Mouse (Mus musculus): Measurements from ENCODE around the gene Egfl7. TPM values are rescaled to one million over a fixed set of nuclear protein-coding genes. Genes with fewer than 3 reads are reported as not detected.
A peak's percentile ranks its signal among the peaks of the same experiment; 100 is the strongest.

Egfl7 gene
- polyA plus RNA-seq, 1 experiment from 2014 or later: 75.7 TPM

- Histone ChIP-seq H3K9ac (ENCODE audit: low read length) (no peak overlapping the region), H3K4me2 (ENCODE audit: low read depth) (no peak overlapping the region), H3K4me1 (ENCODE audit: control insufficient read depth, insufficient read depth, low read length) (peaks cover 20% of the 10 kb centered on the region), H3K27me3 (ENCODE audit: control insufficient read depth, insufficient read depth, low read length) (no peaks in the 10 kb centered on the region), H3K4me3 (ENCODE audit: low read depth, low read length) (no peak overlapping the region), H3K9me3 (ENCODE audit: control insufficient read depth, low read length) (no peaks in the 10 kb centered on the region), H3K36me3 (ENCODE audit: control insufficient read depth, insufficient read depth, low read length) (peaks cover 7% of the 10 kb centered on the region), H3K27ac (ENCODE audit: low read depth, low read length) (no peak overlapping the region)
- WGBS: 82% methylated on average over 16 of the region's 16 CpGs
- no peak for ATAC-seq (ENCODE audit: insufficient read depth, low FRiP score, low TSS enrichment)
- no peak for DNase-seq (ENCODE audit: low spot score)
These were observed 53.0 kb downstream of the Egfl7 start for GRCm38 (mm10) chr2:26632541-26633395.

- WGBS: 75% methylated on average over 4 of the region's 4 CpGs
- Histone ChIP-seq H3K4me1 (ENCODE audit: control insufficient read depth, insufficient read depth, low read length) (peaks cover 24% of the 10 kb centered on the region), H3K27me3 (ENCODE audit: control insufficient read depth, insufficient read depth, low read length) (no peaks in the 10 kb centered on the region), H3K9me3 (ENCODE audit: control insufficient read depth, low read length) (no peaks in the 10 kb centered on the region), H3K36me3 (ENCODE audit: control insufficient read depth, insufficient read depth, low read length) (peaks cover 9% of the 10 kb centered on the region), H3K27ac (ENCODE audit: low read depth, low read length) (no peak overlapping the region), H3K4me2 (ENCODE audit: low read depth) (no peak overlapping the region), H3K4me3 (ENCODE audit: low read depth, low read length) (no peak overlapping the region), H3K9ac (ENCODE audit: low read length) (no peak overlapping the region)
- DNase-seq (ENCODE audit: low spot score) (no peak), ATAC-seq (ENCODE audit: insufficient read depth, low FRiP score, low TSS enrichment) (no peak)
These were observed 54.2 kb downstream of the Egfl7 start for GRCm38 (mm10) chr2:26633953-26634530.

GRCm38 (mm10) chr2:26634629-26635488 is 55.0 kb downstream of the Egfl7 start:
- no peaks in the 10 kb centered on the region for H3K27me3 ChIP-seq (ENCODE audit: control insufficient read depth, insufficient read depth, low read length)
- H3K4me2 ChIP-seq (ENCODE audit: low read depth): no peak overlapping the region
- WGBS: 73% methylated on average over 12 of the region's 12 CpGs
- H3K4me3 ChIP-seq (ENCODE audit: low read depth, low read length): no peak overlapping the region
- peaks cover 17% of the 10 kb centered on the region for H3K4me1 ChIP-seq (ENCODE audit: control insufficient read depth, insufficient read depth, low read length)
- DNase-seq (ENCODE audit: low spot score) (no peak), ATAC-seq (ENCODE audit: insufficient read depth, low FRiP score, low TSS enrichment) (no peak)
- no peak overlapping the region for H3K27ac ChIP-seq (ENCODE audit: low read depth, low read length)
- H3K9me3 ChIP-seq (ENCODE audit: control insufficient read depth, low read length): no peaks in the 10 kb centered on the region
- H3K36me3 ChIP-seq (ENCODE audit: control insufficient read depth, insufficient read depth, low read length): peaks cover 9% of the 10 kb centered on the region
- H3K9ac ChIP-seq (ENCODE audit: low read length): no peak overlapping the region

GRCm38 (mm10) chr2:26635489-26636324 is 55.9 kb downstream of the Egfl7 start:
- ATAC-seq (ENCODE audit: insufficient read depth, low FRiP score, low TSS enrichment) (no peak), DNase-seq (ENCODE audit: low spot score) (no peak)
- Histone ChIP-seq H3K9me3 (ENCODE audit: control insufficient read depth, low read length) (no peaks in the 10 kb centered on the region), H3K4me1 (ENCODE audit: control insufficient read depth, insufficient read depth, low read length) (peaks cover 13% of the 10 kb centered on the region), H3K36me3 (ENCODE audit: control insufficient read depth, insufficient read depth, low read length) (peaks cover 9% of the 10 kb centered on the region), H3K27me3 (ENCODE audit: control insufficient read depth, insufficient read depth, low read length) (no peaks in the 10 kb centered on the region), H3K27ac (ENCODE audit: low read depth, low read length) (no peak overlapping the region), H3K4me2 (ENCODE audit: low read depth) (no peak overlapping the region), H3K4me3 (ENCODE audit: low read depth, low read length) (no peak overlapping the region), H3K9ac (ENCODE audit: low read length) (no peak overlapping the region)
- WGBS: 76% methylated on average over 21 of the region's 21 CpGs

GRCm38 (mm10) chr2:26636325-26636635 is 56.5 kb downstream of the Egfl7 start:
- Histone ChIP-seq H3K9ac (ENCODE audit: low read length) (no peak overlapping the region), H3K36me3 (ENCODE audit: control insufficient read depth, insufficient read depth, low read length) (peaks cover 9% of the 10 kb centered on the region)

GRCm38 (mm10) chr2:26637316-26637932 is 57.6 kb downstream of the Egfl7 start:
- no peak overlapping the region for H3K9ac ChIP-seq (ENCODE audit: low read length)
- 82% methylated on average over 4 of the region's 4 CpGs for WGBS
- H3K4me1 ChIP-seq (ENCODE audit: control insufficient read depth, insufficient read depth, low read length): peaks cover 11% of the 10 kb centered on the region

More at GRCm38 (mm10) chr2:26636325-26636635, 56.5 kb downstream of the Egfl7 start:
- H3K4me2 ChIP-seq (ENCODE audit: low read depth): no peak overlapping the region
- ATAC-seq (ENCODE audit: insufficient read depth, low FRiP score, low TSS enrichment): no peak
- H3K9me3 ChIP-seq (ENCODE audit: control insufficient read depth, low read length): no peaks in the 10 kb centered on the region
- H3K27me3 ChIP-seq (ENCODE audit: control insufficient read depth, insufficient read depth, low read length): no peaks in the 10 kb centered on the region
- WGBS: 57% methylated on average over 2 of the region's 2 CpGs
- peaks cover 11% of the 10 kb centered on the region for H3K4me1 ChIP-seq (ENCODE audit: control insufficient read depth, insufficient read depth, low read length)
- no peak for DNase-seq (ENCODE audit: low spot score)
- no peak overlapping the region for H3K27ac ChIP-seq (ENCODE audit: low read depth, low read length)
- no peak overlapping the region for H3K4me3 ChIP-seq (ENCODE audit: low read depth, low read length)

GRCm38 (mm10) chr2:26638039-26638438 is 58.2 kb downstream of the Egfl7 start:
- Histone ChIP-seq H3K27me3 (ENCODE audit: control insufficient read depth, insufficient read depth, low read length) (no peaks in the 10 kb centered on the region), H3K4me1 (ENCODE audit: control insufficient read depth, insufficient read depth, low read length) (peaks cover 11% of the 10 kb centered on the region), H3K9me3 (ENCODE audit: control insufficient read depth, low read length) (no peaks in the 10 kb centered on the region), H3K9ac (ENCODE audit: low read length) (peak overlapping the region; percentile 5; the same call in 1 of the 2 replicates), H3K36me3 (ENCODE audit: control insufficient read depth, insufficient read depth, low read length) (peaks cover 9% of the 10 kb centered on the region), H3K27ac (ENCODE audit: low read depth, low read length) (no peak overlapping the region), H3K4me3 (ENCODE audit: low read depth, low read length) (0 out of 2 replicates have a peak overlapping the region, but pooled peaks have one; percentile 97), H3K4me2 (ENCODE audit: low read depth) (peak overlapping the region; percentile 52)
- 87% methylated on average over 5 of the region's 5 CpGs for WGBS
- ATAC-seq (ENCODE audit: insufficient read depth, low FRiP score, low TSS enrichment) (no peak), DNase-seq (ENCODE audit: low spot score) (no peak)

More at GRCm38 (mm10) chr2:26637316-26637932, 57.6 kb downstream of the Egfl7 start:
- Histone ChIP-seq H3K4me3 (ENCODE audit: low read depth, low read length) (no peak overlapping the region), H3K4me2 (ENCODE audit: low read depth) (no peak overlapping the region), H3K27ac (ENCODE audit: low read depth, low read length) (no peak overlapping the region), H3K36me3 (ENCODE audit: control insufficient read depth, insufficient read depth, low read length) (peaks cover 9% of the 10 kb centered on the region), H3K27me3 (ENCODE audit: control insufficient read depth, insufficient read depth, low read length) (no peaks in the 10 kb centered on the region), H3K9me3 (ENCODE audit: control insufficient read depth, low read length) (no peaks in the 10 kb centered on the region)
- ATAC-seq (ENCODE audit: insufficient read depth, low FRiP score, low TSS enrichment) (no peak), DNase-seq (ENCODE audit: low spot score) (no peak)
